8 mouse cellular contexts compared by ENCODE assay signal in the genomic region with DNA sequence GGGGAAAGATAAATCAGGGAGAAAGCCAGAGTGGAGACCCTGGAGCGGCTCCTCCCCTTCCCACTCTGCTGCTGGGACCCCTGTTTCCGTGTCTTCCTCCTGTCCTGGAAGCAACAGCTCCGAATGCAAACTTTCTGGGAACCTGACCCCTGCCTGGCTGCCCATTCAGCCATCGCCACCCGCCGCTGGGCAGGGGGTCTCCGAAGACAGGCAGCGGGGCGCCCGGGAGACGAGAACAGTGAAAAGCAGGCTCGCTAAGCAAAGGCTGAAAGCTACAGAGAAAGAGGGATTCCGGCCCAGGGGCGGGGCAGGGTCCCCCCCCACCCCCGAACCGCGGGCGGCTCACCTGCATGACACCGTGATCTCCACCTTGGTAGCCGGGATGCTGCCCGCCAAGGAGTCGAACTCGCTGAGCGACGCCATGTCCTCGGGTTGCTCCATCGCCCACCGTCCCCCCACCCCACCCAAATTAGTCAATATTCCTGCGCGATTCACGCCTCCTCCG. TPM values are rescaled to one million over a fixed set of nuclear protein-coding genes. Genes with fewer than 3 reads are reported as not detected.
DNase-seq lines count a peak whose midpoint lies in the region; ATAC-seq and TF ChIP-seq lines count a peak whose summit lies in the region.

No protein-coding gene starts in this region.

- no peak for TF ChIP-seq CTCF in heart, postnatal 0 days (IDR thresholded peaks at IDR 0.05; ENCODE audit: low read depth)
- TF ChIP-seq CTCF in cortical plate, adult 2 months (IDR thresholded peaks at IDR 0.05; ENCODE audit: extremely low read depth, insufficient read depth, low read length), result no peak

- DNase-seq in heart, postnatal 0 days (ENCODE audit: low spot score), result no peak
- no peak for DNase-seq in heart, postnatal 14 days
- no peak for DNase-seq in spleen, postnatal 14 days (ENCODE audit: low spot score in 2 of 2)
- DNase-seq in gastrocnemius, postnatal 25 days, result no peak

- H3K27ac ChIP-seq in heart, postnatal 0 days (ENCODE audit: low read depth), result no peak overlapping the region
- peak overlapping the region; percentile 5; the same call in 1 of the 2 replicates for H3K27ac ChIP-seq in cortical plate, adult 2 months (ENCODE audit: insufficient read depth, low read length)
- 0 out of 2 replicates have a peak overlapping the region, but pooled peaks have one; percentile 8 for H3K27ac ChIP-seq in hindbrain, embryonic 13.5 days
- 0 out of 2 replicates have a peak overlapping the region, but pooled peaks have one; percentile 49 for H3K27ac ChIP-seq in midbrain, embryonic 15.5 days

- intact Hi-C loops in heart, postnatal 14 days (cut with DNase I), result no loop called here

- 7% methylated on average over 32 of the region's 32 CpGs for WGBS in heart, postnatal 0 days
- 1% methylated on average over 32 of the region's 32 CpGs for WGBS in hindbrain, embryonic 13.5 days
- WGBS in midbrain, embryonic 15.5 days, result 1% methylated on average over 32 of the region's 32 CpGs

- TF ChIP-seq EP300 in heart, postnatal 0 days (IDR thresholded peaks at IDR 0.05; ENCODE audit: low read depth), result no peak

- H3K4me1 ChIP-seq in heart, postnatal 0 days (ENCODE audit: control insufficient read depth, insufficient read depth), result no peaks in the 10 kb centered on the region
- H3K4me1 ChIP-seq in cortical plate, adult 2 months (ENCODE audit: control insufficient read depth, insufficient read depth, low read length), result 0 out of 2 replicates have a peak, but pooled peaks cover 2% of the 10 kb centered on the region
- H3K4me1 ChIP-seq in hindbrain, embryonic 13.5 days (replicated peaks), result peaks cover 24% of the 10 kb centered on the region
- H3K4me1 ChIP-seq in midbrain, embryonic 15.5 days, result peaks cover 32% of the 10 kb centered on the region

- peak overlapping the region; percentile 60 for H3K4me3 ChIP-seq in heart, postnatal 0 days (ENCODE audit: low read depth, low read length)
- H3K4me3 ChIP-seq in cortical plate, adult 2 months (ENCODE audit: insufficient read depth, low read length), result peak overlapping the region; percentile 58
- peak overlapping the region; percentile 65 for H3K4me3 ChIP-seq in hindbrain, embryonic 13.5 days
- H3K4me3 ChIP-seq in midbrain, embryonic 15.5 days, result peak overlapping the region; percentile 73

- H3K27me3 ChIP-seq in heart, postnatal 0 days (ENCODE audit: control insufficient read depth, insufficient read depth, low read length), result peaks cover 46% of the 10 kb centered on the region
- H3K27me3 ChIP-seq in hindbrain, embryonic 13.5 days, result peaks cover 63% of the 10 kb centered on the region
- H3K27me3 ChIP-seq in midbrain, embryonic 15.5 days (replicated peaks), result peaks cover 10% of the 10 kb centered on the region; the same call in 1 of the 2 replicates

- no peaks in the 10 kb centered on the region for H3K9me3 ChIP-seq in heart, postnatal 0 days (replicated peaks; ENCODE audit: control insufficient read depth, low read length)
- no peaks in the 10 kb centered on the region for H3K9me3 ChIP-seq in hindbrain, embryonic 13.5 days
- no peaks in the 10 kb centered on the region for H3K9me3 ChIP-seq in midbrain, embryonic 15.5 days

- peak overlapping the region; percentile 88 for H3K4me2 ChIP-seq in heart, postnatal 0 days (ENCODE audit: low read depth, low read length)
- peak overlapping the region; percentile 99 for H3K4me2 ChIP-seq in hindbrain, embryonic 13.5 days
- peak overlapping the region; percentile 99 for H3K4me2 ChIP-seq in midbrain, embryonic 15.5 days

- peak overlapping the region; percentile 41 for H3K9ac ChIP-seq in heart, postnatal 0 days (replicated peaks; ENCODE audit: low read depth, low read length)
- H3K9ac ChIP-seq in hindbrain, embryonic 13.5 days, result peak overlapping the region; percentile 79
- peak overlapping the region; percentile 62 for H3K9ac ChIP-seq in midbrain, embryonic 15.5 days

- H3K36me3 ChIP-seq in heart, postnatal 0 days (replicated peaks; ENCODE audit: control insufficient read depth, insufficient read depth, low read length), result no peaks in the 10 kb centered on the region
- no peaks in the 10 kb centered on the region for H3K36me3 ChIP-seq in hindbrain, embryonic 13.5 days
- no peaks in the 10 kb centered on the region for H3K36me3 ChIP-seq in midbrain, embryonic 15.5 days (replicated peaks)

- ATAC-seq in heart, postnatal 0 days (ENCODE audit: insufficient read depth, low read depth), result no peak
- no peak for ATAC-seq in hindbrain, embryonic 13.5 days (ENCODE audit: low FRiP score)
- ATAC-seq in midbrain, embryonic 15.5 days (replicated peaks), result no peak
- ATAC-seq in frontal cortex, adult (ENCODE audit: low TSS enrichment), result no peak

- TF ChIP-seq POLR2A in cortical plate, adult 2 months (IDR thresholded peaks at IDR 0.05; ENCODE audit: extremely low read depth, insufficient read depth, low read length), result no peak

RNA-seq across cellular contexts. Expression of gene Cpne5, which starts 0.6 kb away (rescaled TPM):
- total RNA-seq in heart, postnatal 0 days (2014; rRNA removed; ENCODE audit: low replicate concordance), result 3.6 and 9.7 TPM in 2 replicates
- polyA plus RNA-seq in heart, postnatal 0 days (2015; fragmentation: Nextera tagmentation; extraction: Ambion mirVana), result 8.4 and 9.9 TPM in 2 replicates
- total RNA-seq in heart, postnatal 14 days (2021), result 1 to 10 TPM; 2.3 to 3.9 TPM
- 91.3 and 107 TPM in 2 replicates for polyA plus RNA-seq in cortical plate, adult 2 months (2012; rRNA removed)
- polyA plus RNA-seq in hindbrain, embryonic 13.5 days (2015; fragmentation: Nextera tagmentation; extraction: Ambion mirVana), result 18.9 and 20.2 TPM in 2 replicates
- polyA plus RNA-seq in midbrain, embryonic 15.5 days (2015; fragmentation: Nextera tagmentation; extraction: Ambion mirVana), result 38.3 and 41.3 TPM in 2 replicates
- total RNA-seq in gastrocnemius, postnatal 25 days (2021), result under 1 TPM in 1 of 2 experiments, not detected in 1; 0.13 TPM

RNA-seq across cellular contexts. Expression of gene Ppil1, which starts 26.7 kb away (rescaled TPM):
- 46.3 and 64.4 TPM in 2 replicates for total RNA-seq in heart, postnatal 0 days (2014; rRNA removed; ENCODE audit: low replicate concordance)
- 75.5 and 78.5 TPM in 2 replicates for polyA plus RNA-seq in heart, postnatal 0 days (2015; fragmentation: Nextera tagmentation; extraction: Ambion mirVana)
- total RNA-seq in heart, postnatal 14 days (2021), result 10 to 100 TPM; 28.8 to 33.5 TPM
- polyA plus RNA-seq in cortical plate, adult 2 months (2012; rRNA removed), result 22.3 and 23.5 TPM in 2 replicates
- 106 and 114 TPM in 2 replicates for polyA plus RNA-seq in hindbrain, embryonic 13.5 days (2015; fragmentation: Nextera tagmentation; extraction: Ambion mirVana)
- 113 and 119 TPM in 2 replicates for polyA plus RNA-seq in midbrain, embryonic 15.5 days (2015; fragmentation: Nextera tagmentation; extraction: Ambion mirVana)
- 1 to 10 TPM; 7.8 TPM for total RNA-seq in gastrocnemius, postnatal 25 days (2021)

RNA-seq across cellular contexts. Expression of gene BC004004, which starts 31.3 kb away (rescaled TPM):
- total RNA-seq in heart, postnatal 0 days (2014; rRNA removed; ENCODE audit: low replicate concordance), result 208 and 234 TPM in 2 replicates
- 140 and 155 TPM in 2 replicates for polyA plus RNA-seq in heart, postnatal 0 days (2015; fragmentation: Nextera tagmentation; extraction: Ambion mirVana)
- 100 to 1,000 TPM; 189 to 195 TPM for total RNA-seq in heart, postnatal 14 days (2021)
- 83.8 and 92.1 TPM in 2 replicates for polyA plus RNA-seq in cortical plate, adult 2 months (2012; rRNA removed)
- polyA plus RNA-seq in hindbrain, embryonic 13.5 days (2015; fragmentation: Nextera tagmentation; extraction: Ambion mirVana), result 108 and 111 TPM in 2 replicates
- 112 and 114 TPM in 2 replicates for polyA plus RNA-seq in midbrain, embryonic 15.5 days (2015; fragmentation: Nextera tagmentation; extraction: Ambion mirVana)
- 100 to 1,000 TPM; 102 to 122 TPM for total RNA-seq in gastrocnemius, postnatal 25 days (2021)
